ENCODE assay signal across 10 mouse cellular contexts in the genomic region with DNA sequence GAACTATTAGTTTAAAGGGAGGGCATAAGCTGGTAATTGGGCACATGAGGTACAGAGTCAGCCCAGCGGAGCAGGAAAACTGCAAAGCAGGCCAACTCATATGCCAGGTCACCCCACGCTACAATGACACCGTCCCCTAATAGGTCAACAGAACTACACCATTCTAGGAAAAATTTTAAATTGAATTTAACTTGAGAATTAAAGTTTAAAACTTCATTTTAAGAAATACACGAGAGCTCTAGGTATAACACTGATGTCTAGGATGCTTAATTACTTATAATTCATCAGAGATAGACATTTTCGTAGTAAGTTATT.
"Had no signal": no experiment of that assay in that cellular context is flagged by ENCODE, and none has a peak within 500 bp of the region (broad histone marks: within the 10 kb centered on the region; RNA-seq: fewer than 3 reads in every experiment).

No protein-coding gene starts in this region.

- DNase-seq: kidney, postnatal 10 days; liver, embryonic 13.5 days; lung, adult 2 months; lung, postnatal 14 days; lung, postnatal 4 days; midbrain, embryonic 14.5 days; thymus, adult 18-20 months; thymus, postnatal 36 days had no signal

- H3K4me3 ChIP-seq: left cerebral cortex, adult 2 months; liver, embryonic 13.5 days had no signal

- H3K9me3 ChIP-seq: liver, embryonic 13.5 days had no signal

- H3K27me3 ChIP-seq: liver, embryonic 13.5 days had no signal

- H3K4me2 ChIP-seq: liver, embryonic 13.5 days; midbrain, embryonic 11.5 days had no signal

- H3K9ac ChIP-seq: liver, embryonic 13.5 days had no signal

- H3K27ac ChIP-seq: left cerebral cortex, adult 2 months; liver, embryonic 13.5 days had no signal

- H3K36me3 ChIP-seq: liver, embryonic 13.5 days had no signal
